Mouse (Mus musculus) erythroblast, embryonic 14.5 days (primary cell): Measurements from ENCODE around the gene Pik3ip1. TPM values are rescaled to one million over a fixed set of nuclear protein-coding genes. Genes with fewer than 3 reads are reported as not detected.

Experiments
- H3K27me3 ChIP-seq: 2 replicates; pipeline ENCODE4 v1.6.1; 2012; ENCODE audit warnings: inconsistent platforms; ENCODE audit not compliant: control insufficient read depth
- H3K36me3 ChIP-seq: 2 replicates; pipeline ENCODE4 v1.6.1; 2012; ENCODE audit warnings: mild to moderate bottlenecking, inconsistent platforms; ENCODE audit not compliant: control insufficient read depth
- H3K4me1 ChIP-seq: 2 replicates; pipeline ENCODE4 v1.6.1; 2012; ENCODE audit warnings: inconsistent platforms; ENCODE audit not compliant: control insufficient read depth
- H3K4me3 ChIP-seq: replicated peaks from 2 replicates; pipeline ENCODE3; 2012; ENCODE audit warnings: moderate library complexity, mild to moderate bottlenecking, inconsistent platforms
- H3K9me3 ChIP-seq: 2 replicates; pipeline ENCODE4 v1.6.1; 2012; ENCODE audit warnings: low read length, inconsistent platforms, mixed read lengths; ENCODE audit not compliant: control insufficient read depth
- GATA1 ChIP-seq: IDR thresholded peaks from 2 replicates; pipeline ENCODE4 v1.6.1; 2012; ENCODE audit warnings: low read length, inconsistent platforms, mixed read lengths
- TAL1 ChIP-seq: IDR thresholded peaks from 3 replicates; pipeline ENCODE4 v1.6.1; 2012; ENCODE audit warnings: low read length, inconsistent platforms, mixed read lengths
- polyA plus RNA-seq: library from polyadenylated mRNA; stranded (reverse); fragments of >175 nt; gene quantifications from 2 replicates; pipeline ENCODE4 v1.2.3, GENCODE M21; 2012

Gene Pik3ip1
- 0.07 TPM in 1 of 2 replicates, not detected in the other for polyA plus RNA-seq

- H3K27me3 ChIP-seq = peaks cover 53% of the 10 kb centered on the region
- no peak within 1 kb of the TSS for H3K4me3 ChIP-seq
- peaks cover 6% of the 10 kb centered on the region for H3K9me3 ChIP-seq
- TF ChIP-seq TAL1 (no peak), GATA1 (no peak)
- H3K4me1 ChIP-seq = peaks cover 17% of the 10 kb centered on the region
- no peaks in the 10 kb centered on the region for H3K36me3 ChIP-seq
Observed at GRCm38 (mm10) chr11:3329891-3330451, at the start of gene Pik3ip1. Gene Pik3ip1, plus strand, starts transcription at chr11:3330401.

GRCm38 (mm10) chr11:3282887-3283286, 47.3 kb upstream of the Pik3ip1 start:
- Histone ChIP-seq H3K4me1 (no peaks in the 10 kb centered on the region), H3K4me3 (no peak overlapping the region), H3K9me3 (peaks cover 21% of the 10 kb centered on the region), H3K36me3 (no peaks in the 10 kb centered on the region), H3K27me3 (peaks cover 6% of the 10 kb centered on the region)
- no peak for TF ChIP-seq TAL1
- TF ChIP-seq GATA1 = no peak

GRCm38 (mm10) chr11:3283645-3284044, 46.6 kb upstream of the Pik3ip1 start:
- TF ChIP-seq GATA1 (no peak), TAL1 (no peak)
- H3K9me3 ChIP-seq = peaks cover 21% of the 10 kb centered on the region
- no peak overlapping the region for H3K4me3 ChIP-seq
- H3K27me3 ChIP-seq = peaks cover 14% of the 10 kb centered on the region
- H3K36me3 ChIP-seq = no peaks in the 10 kb centered on the region
- H3K4me1 ChIP-seq = peaks cover 6% of the 10 kb centered on the region

GRCm38 (mm10) chr11:3285940-3286339, 44.3 kb upstream of the Pik3ip1 start:
- Histone ChIP-seq H3K9me3 (peaks cover 14% of the 10 kb centered on the region), H3K4me1 (peaks cover 25% of the 10 kb centered on the region), H3K36me3 (no peaks in the 10 kb centered on the region; the same call in 1 of the 2 replicates), H3K4me3 (no peak overlapping the region), H3K27me3 (peaks cover 20% of the 10 kb centered on the region)
- TF ChIP-seq TAL1 (no peak), GATA1 (no peak)

GRCm38 (mm10) chr11:3287131-3287530, 43.1 kb upstream of the Pik3ip1 start:
- TF ChIP-seq TAL1 (no peak), GATA1 (no peak)
- H3K9me3 ChIP-seq = peaks cover 3% of the 10 kb centered on the region; the same call in 1 of the 2 replicates
- peaks cover 37% of the 10 kb centered on the region for H3K4me1 ChIP-seq
- H3K27me3 ChIP-seq = peaks cover 20% of the 10 kb centered on the region
- peaks cover 4% of the 10 kb centered on the region for H3K36me3 ChIP-seq
- H3K4me3 ChIP-seq = no peak overlapping the region

GRCm38 (mm10) chr11:3287921-3288320, 42.3 kb upstream of the Pik3ip1 start:
- no peak for TF ChIP-seq TAL1
- no peak for TF ChIP-seq GATA1
- H3K9me3 ChIP-seq = no peaks in the 10 kb centered on the region
- peaks cover 45% of the 10 kb centered on the region for H3K4me1 ChIP-seq
- peaks cover 20% of the 10 kb centered on the region for H3K27me3 ChIP-seq
- no peak overlapping the region for H3K4me3 ChIP-seq
- peaks cover 5% of the 10 kb centered on the region for H3K36me3 ChIP-seq

- peaks cover 20% of the 10 kb centered on the region for H3K27me3 ChIP-seq
- TF ChIP-seq GATA1 = no peak
- TF ChIP-seq TAL1 = no peak
- H3K36me3 ChIP-seq = peaks cover 13% of the 10 kb centered on the region
- peak within 1 kb of the TSS; percentile 92 for H3K4me3 ChIP-seq
- H3K4me1 ChIP-seq = peaks cover 53% of the 10 kb centered on the region
- no peaks in the 10 kb centered on the region for H3K9me3 ChIP-seq
Observed at GRCm38 (mm10) chr11:3288521-3289301, 41.5 kb upstream of the Pik3ip1 start, which contains the start of gene Patz1. Gene Patz1, plus strand, starts transcription at chr11:3288874.

- Histone ChIP-seq H3K4me1 (peaks cover 59% of the 10 kb centered on the region), H3K9me3 (no peaks in the 10 kb centered on the region), H3K4me3 (peak overlapping the region; percentile 92), H3K27me3 (peaks cover 20% of the 10 kb centered on the region), H3K36me3 (peaks cover 19% of the 10 kb centered on the region)
- no peak for TF ChIP-seq GATA1
- no peak for TF ChIP-seq TAL1
Observed at GRCm38 (mm10) chr11:3289302-3289802, 40.8 kb upstream of the Pik3ip1 start.

- peaks cover 64% of the 10 kb centered on the region for H3K4me1 ChIP-seq
- H3K9me3 ChIP-seq = no peaks in the 10 kb centered on the region
- peaks cover 20% of the 10 kb centered on the region for H3K27me3 ChIP-seq
- H3K36me3 ChIP-seq = peaks cover 26% of the 10 kb centered on the region
- TF ChIP-seq GATA1 (no peak), TAL1 (no peak)
- H3K4me3 ChIP-seq = peak overlapping the region; percentile 92
Observed at GRCm38 (mm10) chr11:3289803-3290639, 40.2 kb upstream of the Pik3ip1 start.
